Mouse (Mus musculus): ENCODE data around the gene Rbfox3. TPM values are rescaled to one million over a fixed set of nuclear protein-coding genes. Genes with fewer than 3 reads are reported as not detected.

Gene Rbfox3
- polyA plus RNA-seq, 1 experiment from 2014 or later: 54.9 TPM

GRCm38 (mm10) chr11:118534382-118535092 lies 376.9 kb downstream of the Rbfox3 start:
- H3K4me3 ChIP-seq (ENCODE audit: low read depth, low read length): no peak overlapping the region
- no peak overlapping the region for H3K27ac ChIP-seq (ENCODE audit: low read length)
- H3K9ac ChIP-seq (ENCODE audit: low read depth, low read length): no peak overlapping the region
- no peak overlapping the region for H3K4me2 ChIP-seq (ENCODE audit: low read length)
- H3K4me1 ChIP-seq (ENCODE audit: control insufficient read depth, insufficient read depth, low read length): peaks cover 14% of the 10 kb centered on the region
- no peaks in the 10 kb centered on the region for H3K36me3 ChIP-seq (ENCODE audit: control insufficient read depth, insufficient read depth, low read length)
- 33% methylated on average over 18 of the region's 18 CpGs for WGBS
- H3K27me3 ChIP-seq (ENCODE audit: control insufficient read depth, insufficient read depth, low read depth, low read length): no peaks in the 10 kb centered on the region
- no peaks in the 10 kb centered on the region for H3K9me3 ChIP-seq (replicated peaks; ENCODE audit: control insufficient read depth, low read length, poor library complexity, severe bottlenecking)
- ATAC-seq: no peak

GRCm38 (mm10) chr11:118530313-118530712 lies 381.1 kb downstream of the Rbfox3 start:
- Histone ChIP-seq H3K27ac (ENCODE audit: low read length) (no peak overlapping the region; the same call in 1 of the 2 replicates), H3K4me3 (ENCODE audit: low read depth, low read length) (no peak overlapping the region), H3K9ac (ENCODE audit: low read depth, low read length) (no peak overlapping the region; the same call in 1 of the 2 replicates), H3K36me3 (ENCODE audit: control insufficient read depth, insufficient read depth, low read length) (no peaks in the 10 kb centered on the region), H3K4me2 (ENCODE audit: low read length) (no peak overlapping the region), H3K27me3 (ENCODE audit: control insufficient read depth, insufficient read depth, low read depth, low read length) (no peaks in the 10 kb centered on the region), H3K9me3 (replicated peaks; ENCODE audit: control insufficient read depth, low read length, poor library complexity, severe bottlenecking) (no peaks in the 10 kb centered on the region), H3K4me1 (ENCODE audit: control insufficient read depth, insufficient read depth, low read length) (peaks cover 20% of the 10 kb centered on the region)
- WGBS: 60% methylated on average over 8 of the region's 8 CpGs
- ATAC-seq: no peak

- no peaks in the 10 kb centered on the region for H3K27me3 ChIP-seq (ENCODE audit: control insufficient read depth, insufficient read depth, low read depth, low read length)
- H3K9ac ChIP-seq (ENCODE audit: low read depth, low read length): no peak overlapping the region
- H3K4me2 ChIP-seq (ENCODE audit: low read length): no peak overlapping the region
- H3K27ac ChIP-seq (ENCODE audit: low read length): no peak overlapping the region
- ATAC-seq: no peak
- peaks cover 21% of the 10 kb centered on the region for H3K4me1 ChIP-seq (ENCODE audit: control insufficient read depth, insufficient read depth, low read length)
- 86% methylated on average over 9 of the region's 9 CpGs for WGBS
- H3K36me3 ChIP-seq (ENCODE audit: control insufficient read depth, insufficient read depth, low read length): no peaks in the 10 kb centered on the region
- no peak overlapping the region for H3K4me3 ChIP-seq (ENCODE audit: low read depth, low read length)
- no peaks in the 10 kb centered on the region for H3K9me3 ChIP-seq (replicated peaks; ENCODE audit: control insufficient read depth, low read length, poor library complexity, severe bottlenecking)
These were observed 382.6 kb downstream of the Rbfox3 start for GRCm38 (mm10) chr11:118528761-118529160.

GRCm38 (mm10) chr11:118525059-118525458 lies 386.3 kb downstream of the Rbfox3 start:
- Histone ChIP-seq H3K4me3 (ENCODE audit: low read depth, low read length) (no peak overlapping the region), H3K4me1 (ENCODE audit: control insufficient read depth, insufficient read depth, low read length) (peaks cover 13% of the 10 kb centered on the region), H3K27me3 (ENCODE audit: control insufficient read depth, insufficient read depth, low read depth, low read length) (no peaks in the 10 kb centered on the region), H3K27ac (ENCODE audit: low read length) (peak overlapping the region; percentile 73), H3K9ac (ENCODE audit: low read depth, low read length) (peak overlapping the region; percentile 23; the same call in 1 of the 2 replicates), H3K4me2 (ENCODE audit: low read length) (no peak overlapping the region), H3K36me3 (ENCODE audit: control insufficient read depth, insufficient read depth, low read length) (no peaks in the 10 kb centered on the region), H3K9me3 (replicated peaks; ENCODE audit: control insufficient read depth, low read length, poor library complexity, severe bottlenecking) (no peaks in the 10 kb centered on the region)
- ATAC-seq: peak; percentile 57
- 23% methylated on average over 11 of the region's 11 CpGs for WGBS

- ATAC-seq: no peak
- Histone ChIP-seq H3K9ac (ENCODE audit: low read depth, low read length) (no peak overlapping the region), H3K27ac (ENCODE audit: low read length) (no peak overlapping the region), H3K27me3 (ENCODE audit: control insufficient read depth, insufficient read depth, low read depth, low read length) (no peaks in the 10 kb centered on the region), H3K4me3 (ENCODE audit: low read depth, low read length) (no peak overlapping the region), H3K4me1 (ENCODE audit: control insufficient read depth, insufficient read depth, low read length) (peaks cover 12% of the 10 kb centered on the region), H3K9me3 (replicated peaks; ENCODE audit: control insufficient read depth, low read length, poor library complexity, severe bottlenecking) (no peaks in the 10 kb centered on the region), H3K4me2 (ENCODE audit: low read length) (no peak overlapping the region), H3K36me3 (ENCODE audit: control insufficient read depth, insufficient read depth, low read length) (no peaks in the 10 kb centered on the region)
- 88% methylated on average over 4 of the region's 4 CpGs for WGBS
These were observed 387.8 kb downstream of the Rbfox3 start for GRCm38 (mm10) chr11:118523496-118524145.

- peaks cover 12% of the 10 kb centered on the region for H3K4me1 ChIP-seq (ENCODE audit: control insufficient read depth, insufficient read depth, low read length)
- no peak overlapping the region for H3K4me3 ChIP-seq (ENCODE audit: low read depth, low read length)
- no peak for ATAC-seq
- no peaks in the 10 kb centered on the region for H3K9me3 ChIP-seq (replicated peaks; ENCODE audit: control insufficient read depth, low read length, poor library complexity, severe bottlenecking)
- H3K36me3 ChIP-seq (ENCODE audit: control insufficient read depth, insufficient read depth, low read length): no peaks in the 10 kb centered on the region
- H3K4me2 ChIP-seq (ENCODE audit: low read length): no peak overlapping the region
- WGBS: 88% methylated on average over 2 of the region's 2 CpGs
- no peak overlapping the region for H3K27ac ChIP-seq (ENCODE audit: low read length)
- H3K27me3 ChIP-seq (ENCODE audit: control insufficient read depth, insufficient read depth, low read depth, low read length): no peaks in the 10 kb centered on the region
- no peak overlapping the region for H3K9ac ChIP-seq (ENCODE audit: low read depth, low read length)
These were observed 390.5 kb downstream of the Rbfox3 start for GRCm38 (mm10) chr11:118520932-118521331.

GRCm38 (mm10) chr11:118520251-118520650 lies 391.1 kb downstream of the Rbfox3 start:
- ATAC-seq: no peak
- WGBS: 58% methylated on average over 5 of the region's 5 CpGs
- H3K4me2 ChIP-seq (ENCODE audit: low read length): no peak overlapping the region
- peaks cover 6% of the 10 kb centered on the region for H3K4me1 ChIP-seq (ENCODE audit: control insufficient read depth, insufficient read depth, low read length)
- no peaks in the 10 kb centered on the region for H3K9me3 ChIP-seq (replicated peaks; ENCODE audit: control insufficient read depth, low read length, poor library complexity, severe bottlenecking)
- H3K36me3 ChIP-seq (ENCODE audit: control insufficient read depth, insufficient read depth, low read length): no peaks in the 10 kb centered on the region
- H3K27ac ChIP-seq (ENCODE audit: low read length): no peak overlapping the region
- no peak overlapping the region for H3K9ac ChIP-seq (ENCODE audit: low read depth, low read length)
- no peaks in the 10 kb centered on the region for H3K27me3 ChIP-seq (ENCODE audit: control insufficient read depth, insufficient read depth, low read depth, low read length)
- no peak overlapping the region for H3K4me3 ChIP-seq (ENCODE audit: low read depth, low read length)

- H3K4me3 ChIP-seq (ENCODE audit: low read depth, low read length): no peak overlapping the region
- 81% methylated on average over 7 of the region's 7 CpGs for WGBS
- ATAC-seq: no peak
These were observed 392.7 kb downstream of the Rbfox3 start for GRCm38 (mm10) chr11:118518743-118519142.

GRCm38 (mm10) chr11:118517924-118518323 lies 393.5 kb downstream of the Rbfox3 start:
- H3K9ac ChIP-seq (ENCODE audit: low read depth, low read length): no peak overlapping the region
- ATAC-seq: no peak
- no peaks in the 10 kb centered on the region for H3K9me3 ChIP-seq (replicated peaks; ENCODE audit: control insufficient read depth, low read length, poor library complexity, severe bottlenecking)
- H3K4me1 ChIP-seq (ENCODE audit: control insufficient read depth, insufficient read depth, low read length): no peaks in the 10 kb centered on the region; the same call in 1 of the 2 replicates
- H3K27me3 ChIP-seq (ENCODE audit: control insufficient read depth, insufficient read depth, low read depth, low read length): no peaks in the 10 kb centered on the region
- no peak overlapping the region for H3K4me2 ChIP-seq (ENCODE audit: low read length)
- WGBS: 79% methylated on average over 7 of the region's 7 CpGs
- no peak overlapping the region for H3K27ac ChIP-seq (ENCODE audit: low read length)
- H3K4me3 ChIP-seq (ENCODE audit: low read depth, low read length): no peak overlapping the region
- H3K36me3 ChIP-seq (ENCODE audit: control insufficient read depth, insufficient read depth, low read length): no peaks in the 10 kb centered on the region

More at GRCm38 (mm10) chr11:118518743-118519142, 392.7 kb downstream of the Rbfox3 start:
- no peak overlapping the region for H3K9ac ChIP-seq (ENCODE audit: low read depth, low read length)
- H3K27me3 ChIP-seq (ENCODE audit: control insufficient read depth, insufficient read depth, low read depth, low read length): no peaks in the 10 kb centered on the region
- H3K9me3 ChIP-seq (replicated peaks; ENCODE audit: control insufficient read depth, low read length, poor library complexity, severe bottlenecking): no peaks in the 10 kb centered on the region
- H3K4me1 ChIP-seq (ENCODE audit: control insufficient read depth, insufficient read depth, low read length): no peaks in the 10 kb centered on the region
- H3K36me3 ChIP-seq (ENCODE audit: control insufficient read depth, insufficient read depth, low read length): no peaks in the 10 kb centered on the region
- no peak overlapping the region for H3K27ac ChIP-seq (ENCODE audit: low read length)
- no peak overlapping the region for H3K4me2 ChIP-seq (ENCODE audit: low read length)
